Mouse (Mus musculus): ENCODE measurements around the gene Ppp4r2.

- TF ChIP-seq CTCF (IDR thresholded peaks at IDR 0.05; ENCODE audit: low read depth, low read length) (no peak), POLR2A (IDR thresholded peaks at IDR 0.05; ENCODE audit: borderline replicate concordance, low read depth, low read length) (no peak)
Observed at GRCm38 (mm10) chr6:100904463-100904862, 71.0 kb downstream of the Ppp4r2 start.
